Mouse (Mus musculus): ENCODE data around the gene Wwc1. TPM values are rescaled to one million over a fixed set of nuclear protein-coding genes. Genes with fewer than 3 reads are reported as not detected.
A peak's percentile ranks its signal among the peaks of the same experiment; 100 is the strongest.

Gene Wwc1
- polyA plus RNA-seq, 1 experiment from 2014 or later, result 3.5 TPM

GRCm38 (mm10) chr11:35989967-35990366, 9.6 kb upstream of the Wwc1 start:
- ATAC-seq (ENCODE audit: insufficient number of reproducible peaks, insufficient read depth, low FRiP score, low TSS enrichment, low read depth), result no peak
- no peaks in the 10 kb centered on the region for H3K36me3 ChIP-seq
- H3K4me3 ChIP-seq, result no peak overlapping the region
- H3K9ac ChIP-seq, result no peak overlapping the region
- H3K27me3 ChIP-seq, result peaks cover 4% of the 10 kb centered on the region
- H3K4me2 ChIP-seq, result no peak overlapping the region
- WGBS, result 57% methylated on average over 4 of the region's 4 CpGs
- H3K27ac ChIP-seq, result no peak overlapping the region
- no peaks in the 10 kb centered on the region for H3K9me3 ChIP-seq
- H3K4me1 ChIP-seq, result peaks cover 9% of the 10 kb centered on the region

DNA sequence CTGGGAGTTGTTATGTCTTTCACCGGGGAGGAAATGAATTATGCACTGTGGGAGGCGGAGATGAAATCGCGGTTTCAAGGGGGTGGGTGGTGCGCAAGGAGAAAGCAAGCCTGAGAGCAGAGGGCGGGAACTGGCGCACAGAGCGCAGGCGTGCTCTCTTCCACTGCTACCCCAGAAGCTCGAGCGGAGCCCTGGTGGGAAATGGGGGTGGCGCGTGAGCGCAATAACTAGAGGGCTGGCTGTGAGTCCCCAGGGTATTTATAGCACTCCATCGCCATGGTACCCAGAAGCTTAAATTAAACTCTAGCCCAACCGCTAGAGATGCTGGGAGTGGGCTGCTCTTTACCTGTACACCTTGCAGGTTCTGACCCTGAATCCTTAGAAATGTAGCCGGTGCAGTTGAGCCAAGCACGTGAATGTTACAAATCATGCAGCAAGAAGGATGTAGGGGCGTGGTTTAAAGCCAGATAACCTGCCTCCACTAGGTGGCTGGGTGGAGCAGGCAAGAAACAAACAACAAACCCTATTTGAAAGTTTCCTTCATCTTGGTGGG, 5.6 kb upstream of the Wwc1 start:
- peak overlapping the region; percentile 27 for H3K4me3 ChIP-seq
- H3K27me3 ChIP-seq, result peaks cover 15% of the 10 kb centered on the region
- WGBS, result 1% methylated on average over 19 of the region's 19 CpGs
- H3K27ac ChIP-seq, result no peak overlapping the region
- H3K4me1 ChIP-seq, result peaks cover 9% of the 10 kb centered on the region
- no peaks in the 10 kb centered on the region for H3K9me3 ChIP-seq
- ATAC-seq (ENCODE audit: insufficient number of reproducible peaks, insufficient read depth, low FRiP score, low TSS enrichment, low read depth), result peak; percentile 69
- peak overlapping the region; percentile 44; the same call in 1 of the 2 replicates for H3K9ac ChIP-seq
- peak overlapping the region; percentile 61 for H3K4me2 ChIP-seq
- H3K36me3 ChIP-seq, result no peaks in the 10 kb centered on the region

DNA sequence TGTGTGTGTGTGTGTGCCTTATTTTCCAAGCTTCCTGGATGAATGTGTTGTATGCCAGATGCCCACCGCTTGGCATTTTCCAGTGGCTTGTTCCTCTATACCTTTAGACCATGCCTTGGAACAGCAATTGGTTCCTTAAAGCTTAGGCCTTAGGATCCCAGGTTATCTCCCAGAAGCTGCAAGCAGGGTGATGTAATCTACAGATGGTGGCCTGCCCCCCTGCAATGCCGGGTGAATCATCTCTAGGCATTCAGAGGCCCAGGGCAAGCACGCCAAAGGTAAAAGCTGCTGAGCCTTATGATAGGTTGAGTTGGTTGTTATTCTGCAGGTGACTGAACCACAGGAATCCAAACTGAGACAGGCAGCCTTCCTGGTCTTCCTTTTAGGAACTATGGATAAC, 2.4 kb upstream of the Wwc1 start:
- no peak overlapping the region for H3K4me3 ChIP-seq
- H3K27ac ChIP-seq, result no peak overlapping the region
- no peak overlapping the region for H3K9ac ChIP-seq
- no peaks in the 10 kb centered on the region for H3K9me3 ChIP-seq
- no peak for ATAC-seq (ENCODE audit: insufficient number of reproducible peaks, insufficient read depth, low FRiP score, low TSS enrichment, low read depth)
- peaks cover 37% of the 10 kb centered on the region for H3K27me3 ChIP-seq
- 79% methylated on average over 3 of the region's 3 CpGs for WGBS
- peaks cover 20% of the 10 kb centered on the region for H3K4me1 ChIP-seq
- no peaks in the 10 kb centered on the region for H3K36me3 ChIP-seq
- no peak overlapping the region for H3K4me2 ChIP-seq

DNA sequence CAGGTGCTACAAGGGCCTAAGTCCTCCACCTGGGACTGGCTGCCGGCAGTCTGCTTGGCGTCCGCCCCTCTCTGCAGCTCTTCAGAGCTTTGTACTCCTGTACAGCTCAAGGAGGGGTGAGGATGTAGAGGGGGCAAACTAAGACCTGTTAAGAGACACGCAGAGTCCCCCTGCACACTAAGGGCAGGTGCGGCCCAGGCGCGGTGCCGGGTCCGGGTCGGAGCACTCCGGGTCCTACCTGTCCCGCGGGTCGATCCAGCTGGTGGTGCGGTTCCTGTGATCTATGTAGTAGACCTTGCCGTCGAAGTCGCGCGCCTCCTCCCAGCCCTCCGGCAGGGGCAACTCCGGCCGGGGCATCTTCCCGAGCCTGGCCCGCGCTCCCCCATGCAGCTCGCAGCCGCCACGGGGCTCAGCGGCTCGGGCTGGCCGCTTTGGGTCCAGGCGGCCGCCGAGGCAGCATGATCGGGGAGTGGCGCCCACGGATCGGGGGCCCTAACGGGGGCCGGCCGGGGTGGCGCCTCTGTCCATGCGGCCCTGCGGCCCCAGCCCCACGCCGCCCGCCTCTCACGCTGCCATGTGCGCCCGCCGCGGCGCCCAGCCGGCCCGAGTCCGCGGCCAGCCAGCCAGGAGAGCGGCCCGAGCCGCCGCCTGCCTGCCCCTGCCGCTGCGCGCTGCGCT, 455 bp downstream of the Wwc1 start:
- under 1% methylated on average over 49 of the region's 66 CpGs for WGBS
- Histone ChIP-seq H3K4me2 (peak overlapping the region; percentile 95), H3K27ac (peak overlapping the region; percentile 22; the same call in 1 of the 2 replicates), H3K4me1 (peaks cover 25% of the 10 kb centered on the region), H3K27me3 (peaks cover 42% of the 10 kb centered on the region), H3K4me3 (peak overlapping the region; percentile 79), H3K9me3 (no peaks in the 10 kb centered on the region), H3K36me3 (no peaks in the 10 kb centered on the region), H3K9ac (peak overlapping the region; percentile 80)
- ATAC-seq (ENCODE audit: insufficient number of reproducible peaks, insufficient read depth, low FRiP score, low TSS enrichment, low read depth), result peak; percentile 38; the same call in 1 of the 2 replicates

- Histone ChIP-seq H3K4me3 (peak overlapping the region; percentile 79), H3K27ac (no peak overlapping the region), H3K4me2 (peak overlapping the region; percentile 95), H3K9ac (peak overlapping the region; percentile 80), H3K36me3 (no peaks in the 10 kb centered on the region), H3K9me3 (no peaks in the 10 kb centered on the region), H3K27me3 (peaks cover 42% of the 10 kb centered on the region), H3K4me1 (peaks cover 25% of the 10 kb centered on the region)
- no peak for ATAC-seq (ENCODE audit: insufficient number of reproducible peaks, insufficient read depth, low FRiP score, low TSS enrichment, low read depth)
- under 1% methylated on average over 12 of the region's 12 CpGs for WGBS
These were observed 1.0 kb downstream of the Wwc1 start for GRCm38 (mm10) chr11:35979266-35979732.

- Histone ChIP-seq H3K4me1 (peaks cover 29% of the 10 kb centered on the region), H3K27ac (no peak overlapping the region), H3K9me3 (no peaks in the 10 kb centered on the region), H3K4me2 (0 out of 2 replicates have a peak overlapping the region, but pooled peaks have one; percentile 17), H3K27me3 (peaks cover 54% of the 10 kb centered on the region), H3K36me3 (no peaks in the 10 kb centered on the region), H3K9ac (no peak overlapping the region), H3K4me3 (no peak overlapping the region)
- ATAC-seq (ENCODE audit: insufficient number of reproducible peaks, insufficient read depth, low FRiP score, low TSS enrichment, low read depth), result no peak
- 80% methylated on average over 3 of the region's 3 CpGs for WGBS
These were observed 2.5 kb downstream of the Wwc1 start for GRCm38 (mm10) chr11:35977796-35978195.

DNA sequence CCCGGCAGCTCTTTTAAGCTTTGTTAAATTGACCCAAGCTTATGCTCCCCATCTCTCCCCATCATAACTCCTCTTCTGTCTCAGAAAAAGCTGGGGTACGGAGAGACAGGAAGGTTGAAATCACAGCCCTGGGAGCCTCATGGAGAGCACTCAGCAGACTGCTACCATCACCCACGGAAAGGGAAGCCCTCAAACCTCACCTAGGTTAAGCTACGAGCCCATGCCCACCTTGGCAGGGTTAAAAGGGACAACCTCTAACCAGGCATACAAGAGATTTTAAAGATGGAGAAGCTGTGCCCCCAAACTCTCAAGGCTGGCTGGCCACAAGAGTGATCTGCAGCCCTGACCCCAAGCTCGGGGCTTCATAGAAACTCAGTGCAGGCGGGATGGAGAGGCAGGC, 3.2 kb downstream of the Wwc1 start:
- H3K4me2 ChIP-seq, result peak overlapping the region; percentile 29; the same call in 1 of the 2 replicates
- peaks cover 32% of the 10 kb centered on the region for H3K4me1 ChIP-seq
- H3K27ac ChIP-seq, result no peak overlapping the region
- H3K36me3 ChIP-seq, result no peaks in the 10 kb centered on the region
- peaks cover 53% of the 10 kb centered on the region for H3K27me3 ChIP-seq
- H3K4me3 ChIP-seq, result no peak overlapping the region
- no peaks in the 10 kb centered on the region for H3K9me3 ChIP-seq
- ATAC-seq (ENCODE audit: insufficient number of reproducible peaks, insufficient read depth, low FRiP score, low TSS enrichment, low read depth), result no peak
- 44% methylated on average over 6 of the region's 6 CpGs for WGBS
- H3K9ac ChIP-seq, result no peak overlapping the region

DNA sequence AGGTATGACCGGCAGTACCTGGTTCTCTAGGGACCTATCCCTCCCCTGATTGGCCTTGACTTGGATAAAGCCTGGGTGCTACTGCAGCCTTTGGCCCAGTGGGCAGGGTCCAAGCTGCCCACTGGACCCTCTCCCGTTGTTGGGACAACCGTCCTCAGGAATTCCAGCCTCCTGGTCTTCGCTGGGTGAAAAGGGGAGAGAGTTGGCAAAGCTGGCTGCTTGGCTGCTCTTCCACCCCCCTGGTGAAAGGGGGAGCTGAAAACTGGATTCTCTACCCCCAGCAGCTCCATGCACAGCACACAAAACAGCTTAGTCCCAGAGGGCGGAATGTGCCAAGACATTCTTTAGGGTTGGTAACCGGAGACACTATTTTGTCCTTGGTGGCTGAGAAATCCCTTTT, 3.8 kb downstream of the Wwc1 start:
- Histone ChIP-seq H3K9ac (no peak overlapping the region), H3K4me2 (peak overlapping the region; percentile 37; the same call in 1 of the 2 replicates), H3K9me3 (no peaks in the 10 kb centered on the region), H3K27me3 (peaks cover 47% of the 10 kb centered on the region), H3K36me3 (no peaks in the 10 kb centered on the region), H3K27ac (no peak overlapping the region), H3K4me1 (peaks cover 32% of the 10 kb centered on the region), H3K4me3 (no peak overlapping the region)
- ATAC-seq (ENCODE audit: insufficient number of reproducible peaks, insufficient read depth, low FRiP score, low TSS enrichment, low read depth), result no peak
- whole genome bisulfite sequencing, result 23% methylated on average over 6 of the region's 6 CpGs

GRCm38 (mm10) chr11:35974632-35975450, 5.5 kb downstream of the Wwc1 start:
- no peak overlapping the region for H3K27ac ChIP-seq
- no peaks in the 10 kb centered on the region for H3K36me3 ChIP-seq
- peaks cover 42% of the 10 kb centered on the region for H3K27me3 ChIP-seq
- H3K9me3 ChIP-seq, result no peaks in the 10 kb centered on the region
- ATAC-seq (ENCODE audit: insufficient number of reproducible peaks, insufficient read depth, low FRiP score, low TSS enrichment, low read depth), result no peak
- H3K9ac ChIP-seq, result no peak overlapping the region
- H3K4me3 ChIP-seq, result no peak overlapping the region
- H3K4me1 ChIP-seq, result peaks cover 31% of the 10 kb centered on the region
- WGBS, result 75% methylated on average over 6 of the region's 6 CpGs
- H3K4me2 ChIP-seq, result no peak overlapping the region

DNA sequence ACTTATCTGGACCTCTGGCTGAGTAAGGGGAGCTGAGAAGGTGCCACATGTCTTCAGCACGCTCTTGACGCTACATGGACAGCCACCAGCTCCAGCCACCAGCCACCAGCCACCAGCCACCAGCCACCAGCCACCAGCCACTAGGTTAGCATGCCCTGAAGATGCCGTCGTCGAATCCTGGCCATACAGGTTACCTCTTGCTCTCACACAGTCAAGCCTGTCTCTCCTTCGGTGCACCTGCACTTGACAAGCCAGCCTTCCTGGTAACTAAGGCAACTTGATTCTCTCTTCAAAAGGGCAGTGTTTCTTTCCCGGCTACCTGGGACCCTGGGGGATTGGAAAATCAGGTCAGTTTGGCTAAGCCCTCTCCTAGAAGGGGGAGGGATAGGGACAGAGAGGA, 7.2 kb downstream of the Wwc1 start:
- ATAC-seq (ENCODE audit: insufficient number of reproducible peaks, insufficient read depth, low FRiP score, low TSS enrichment, low read depth), result no peak
- peaks cover 25% of the 10 kb centered on the region for H3K27me3 ChIP-seq
- 31% methylated on average over 7 of the region's 7 CpGs for WGBS

DNA sequence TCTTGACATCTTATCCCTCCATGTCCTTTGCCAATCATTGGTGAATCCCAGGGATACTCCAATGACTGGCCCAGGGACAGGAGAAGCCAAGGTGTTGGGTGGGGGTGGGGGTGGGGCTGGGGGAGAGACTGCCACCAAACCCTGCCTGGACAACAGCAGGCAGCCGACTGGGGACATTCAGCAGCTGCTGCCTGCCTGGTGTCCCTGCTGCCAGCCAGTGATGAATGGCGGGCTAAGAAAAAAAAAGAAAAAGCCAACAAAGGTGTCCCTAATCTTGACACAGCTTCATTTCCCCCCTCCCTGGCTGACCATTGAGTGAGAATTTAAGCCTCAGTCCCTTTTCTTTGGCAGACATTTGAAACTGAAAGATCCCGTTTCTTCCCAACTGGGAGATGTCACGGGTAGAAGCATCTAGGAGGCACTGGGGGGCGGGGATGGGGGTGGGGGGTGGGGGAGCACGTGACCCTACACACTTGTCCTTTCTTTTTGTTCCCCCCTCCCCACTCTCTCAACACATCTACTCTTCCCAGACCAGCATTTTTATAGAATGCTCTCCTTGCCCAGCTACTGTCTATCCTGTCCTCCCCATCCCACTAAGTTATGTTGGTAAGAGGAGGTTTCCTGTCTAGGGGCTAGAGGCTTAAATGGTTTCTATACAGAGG, 7.9 kb downstream of the Wwc1 start:
- no peak overlapping the region for H3K4me2 ChIP-seq

More for the DNA sequence above, 7.2 kb downstream of the Wwc1 start:
- Histone ChIP-seq H3K9ac (no peak overlapping the region), H3K9me3 (no peaks in the 10 kb centered on the region), H3K36me3 (no peaks in the 10 kb centered on the region), H3K4me1 (peaks cover 21% of the 10 kb centered on the region), H3K4me3 (no peak overlapping the region), H3K27ac (no peak overlapping the region), H3K4me2 (no peak overlapping the region)

More for the DNA sequence above, 7.9 kb downstream of the Wwc1 start:
- Histone ChIP-seq H3K9me3 (no peaks in the 10 kb centered on the region), H3K9ac (no peak overlapping the region), H3K4me3 (no peak overlapping the region), H3K36me3 (no peaks in the 10 kb centered on the region), H3K27me3 (peaks cover 18% of the 10 kb centered on the region), H3K27ac (no peak overlapping the region), H3K4me1 (peaks cover 21% of the 10 kb centered on the region)
- ATAC-seq (ENCODE audit: insufficient number of reproducible peaks, insufficient read depth, low FRiP score, low TSS enrichment, low read depth), result no peak
- 14% methylated on average over 6 of the region's 6 CpGs for WGBS
